Comparison of ENCODE assay signal across 8 mouse cellular contexts in genomic region chr9:50723406-50723805, GRCm38 (mm10). TPM values are rescaled to one million over a fixed set of nuclear protein-coding genes. Genes with fewer than 3 reads are reported as not detected.
A peak's percentile ranks its signal among the peaks of the same experiment; 100 is the strongest.
DNase-seq lines count a peak whose midpoint lies in the region; ATAC-seq lines count a peak whose summit lies in the region.

No protein-coding gene starts in this region.

- H3K27ac ChIP-seq in lung, embryonic 15.5 days: peak overlapping the region; percentile 72
- H3K27ac ChIP-seq in stomach, embryonic 15.5 days: 0 out of 2 replicates have a peak overlapping the region, but pooled peaks have one; percentile 12

- DNase-seq in gastrocnemius, adult 18-20 months (ENCODE audit: low spot score): peak; percentile 74
- DNase-seq in gastrocnemius, postnatal 25 days: no peak
- peak; percentile 93 for DNase-seq in brain, adult 2 months (ENCODE audit: low read depth, low spot score)
- DNase-seq in gastrocnemius, postnatal 4 days (ENCODE audit: low spot score in 2 of 2): peak; percentile 48 to 78
- peak; percentile 56 for DNase-seq in kidney, adult 9 months

- H3K4me2 ChIP-seq in lung, embryonic 15.5 days: peak overlapping the region; percentile 36
- peak overlapping the region; percentile 29; the same call in 1 of the 2 replicates for H3K4me2 ChIP-seq in stomach, embryonic 15.5 days

- no peaks in the 10 kb centered on the region for H3K36me3 ChIP-seq in lung, embryonic 15.5 days
- H3K36me3 ChIP-seq in stomach, embryonic 15.5 days: no peaks in the 10 kb centered on the region

- H3K27me3 ChIP-seq in lung, embryonic 15.5 days: no peaks in the 10 kb centered on the region
- no peaks in the 10 kb centered on the region for H3K27me3 ChIP-seq in stomach, embryonic 15.5 days (replicated peaks)

- WGBS in lung, embryonic 15.5 days: 24% methylated on average over 7 of the region's 7 CpGs
- 25% methylated on average over 7 of the region's 7 CpGs for WGBS in stomach, embryonic 15.5 days

- H3K9ac ChIP-seq in lung, embryonic 15.5 days: no peak overlapping the region
- no peak overlapping the region for H3K9ac ChIP-seq in stomach, embryonic 15.5 days

- no peaks in the 10 kb centered on the region for H3K9me3 ChIP-seq in lung, embryonic 15.5 days
- no peaks in the 10 kb centered on the region for H3K9me3 ChIP-seq in stomach, embryonic 15.5 days

- no peak overlapping the region for H3K4me3 ChIP-seq in lung, embryonic 15.5 days
- H3K4me3 ChIP-seq in stomach, embryonic 15.5 days (replicated peaks): no peak overlapping the region

- peak; percentile 66; the same call in 1 of the 2 replicates for ATAC-seq in lung, embryonic 15.5 days (ENCODE audit: borderline replicate concordance, extremely low read depth, low FRiP score, low TSS enrichment)
- ATAC-seq in stomach, embryonic 15.5 days (ENCODE audit: insufficient read depth, low FRiP score, low read depth): no peak
- ATAC-seq in inflammation-experienced regulatory T-cells, adult 6 months: no peak

- H3K4me1 ChIP-seq in lung, embryonic 15.5 days: peaks cover 57% of the 10 kb centered on the region
- peaks cover 16% of the 10 kb centered on the region for H3K4me1 ChIP-seq in stomach, embryonic 15.5 days

RNA-seq across cellular contexts. Expression of gene Dixdc1, which starts 15.9 kb away (rescaled TPM):
- total RNA-seq in gastrocnemius, adult 18-20 months (2021): 1 to 10 TPM; 2.1 to 4.7 TPM
- 1 to 10 TPM; 2.4 to 4.0 TPM for total RNA-seq in gastrocnemius, postnatal 25 days (2021)
- total RNA-seq in gastrocnemius, postnatal 4 days (2021): 10 to 100 TPM; 12.6 to 14.8 TPM
- polyA plus RNA-seq in lung, embryonic 15.5 days (2015; fragmentation: Nextera tagmentation; extraction: Ambion mirVana): 7.4 and 7.8 TPM in 2 replicates
- polyA plus RNA-seq in stomach, embryonic 15.5 days (2015; fragmentation: Nextera tagmentation; extraction: Ambion mirVana): 8.0 and 10.9 TPM in 2 replicates
- polyA plus RNA-seq in inflammation-experienced regulatory T-cells, adult 6 months (2017; shearing (Covaris generic)): 1 to 10 TPM in 2 of 3 experiments, not detected in 1; 1.4 to 1.9 TPM

RNA-seq across cellular contexts. Expression of gene 2310030G06Rik, which starts 22.9 kb away (rescaled TPM):
- total RNA-seq in gastrocnemius, adult 18-20 months (2021): 1 to 10 TPM; 4.5 to 5.6 TPM
- 1 to 10 TPM; 1.5 to 6.5 TPM for total RNA-seq in gastrocnemius, postnatal 25 days (2021)
- 1 to 10 TPM; 2.1 to 2.2 TPM for total RNA-seq in gastrocnemius, postnatal 4 days (2021)
- 13.2 and 16.2 TPM in 2 replicates for polyA plus RNA-seq in lung, embryonic 15.5 days (2015; fragmentation: Nextera tagmentation; extraction: Ambion mirVana)
- polyA plus RNA-seq in stomach, embryonic 15.5 days (2015; fragmentation: Nextera tagmentation; extraction: Ambion mirVana): 16.0 and 17.5 TPM in 2 replicates
- not detected for polyA plus RNA-seq in inflammation-experienced regulatory T-cells, adult 6 months (2017; shearing (Covaris generic))

RNA-seq across cellular contexts. Expression of gene Cryab, which starts 27.7 kb away (rescaled TPM):
- total RNA-seq in gastrocnemius, adult 18-20 months (2021): 1,000 to 10,000 TPM; 1,743 to 2,314 TPM
- total RNA-seq in gastrocnemius, postnatal 25 days (2021): 1,000 to 10,000 TPM; 1,104 to 3,330 TPM
- total RNA-seq in gastrocnemius, postnatal 4 days (2021): 100 to 1,000 TPM; 649 to 722 TPM
- polyA plus RNA-seq in lung, embryonic 15.5 days (2015; fragmentation: Nextera tagmentation; extraction: Ambion mirVana): 111 and 131 TPM in 2 replicates
- 64.1 and 74.6 TPM in 2 replicates for polyA plus RNA-seq in stomach, embryonic 15.5 days (2015; fragmentation: Nextera tagmentation; extraction: Ambion mirVana)
- polyA plus RNA-seq in inflammation-experienced regulatory T-cells, adult 6 months (2017; shearing (Covaris generic)): 1 to 10 TPM in 2 of 3 experiments, not detected in 1; 1.7 to 1.9 TPM

RNA-seq across cellular contexts. Expression of gene Hspb2, which starts 28.7 kb away (rescaled TPM):
- total RNA-seq in gastrocnemius, adult 18-20 months (2021): 100 to 1,000 TPM; 120 to 134 TPM
- 100 to 1,000 TPM; 106 to 134 TPM for total RNA-seq in gastrocnemius, postnatal 25 days (2021)
- 100 to 1,000 TPM; 135 to 140 TPM for total RNA-seq in gastrocnemius, postnatal 4 days (2021)
- 14.5 and 16.4 TPM in 2 replicates for polyA plus RNA-seq in lung, embryonic 15.5 days (2015; fragmentation: Nextera tagmentation; extraction: Ambion mirVana)
- polyA plus RNA-seq in stomach, embryonic 15.5 days (2015; fragmentation: Nextera tagmentation; extraction: Ambion mirVana): 5.4 and 6.9 TPM in 2 replicates
- polyA plus RNA-seq in inflammation-experienced regulatory T-cells, adult 6 months (2017; shearing (Covaris generic)): not detected

RNA-seq across cellular contexts. Expression of gene Fdxacb1, which starts 44.6 kb away (rescaled TPM):
- total RNA-seq in gastrocnemius, adult 18-20 months (2021): 1 to 10 TPM; 4.2 to 4.4 TPM
- 1 to 10 TPM; 3.7 to 3.9 TPM for total RNA-seq in gastrocnemius, postnatal 25 days (2021)
- total RNA-seq in gastrocnemius, postnatal 4 days (2021): 1 to 10 TPM; 5.9 to 6.9 TPM
- polyA plus RNA-seq in lung, embryonic 15.5 days (2015; fragmentation: Nextera tagmentation; extraction: Ambion mirVana): 11.3 and 12.2 TPM in 2 replicates
- polyA plus RNA-seq in stomach, embryonic 15.5 days (2015; fragmentation: Nextera tagmentation; extraction: Ambion mirVana): 12.3 and 12.5 TPM in 2 replicates
- polyA plus RNA-seq in inflammation-experienced regulatory T-cells, adult 6 months (2017; shearing (Covaris generic)): 10 to 100 TPM in 2 of 3 experiments, 1 to 10 TPM in 1; 9.9 to 11.1 (median 10.3) TPM
